Mouse (Mus musculus) G1E (cell line): ENCODE data around the gene Dgkd. TPM values are rescaled to one million over a fixed set of nuclear protein-coding genes. Genes with fewer than 3 reads are reported as not detected.

Source experiments
- ATAC-seq: 2 replicates; pipeline ENCODE4 v1.8.0; 2016; ENCODE audit warnings: mild to moderate bottlenecking; ENCODE audit not compliant: insufficient number of reproducible peaks, poor library complexity, low FRiP score, severe bottlenecking; ENCODE audit errors: extremely low read depth
- DNase-seq: peaks from one replicate; pipeline ENCODE4 v3.0.0; 2012; ENCODE audit warnings: low spot score
- H3K27me3 ChIP-seq: 2 replicates; pipeline ENCODE4 v1.6.1; 2012; ENCODE audit warnings: mild to moderate bottlenecking, low read length, inconsistent platforms; ENCODE audit not compliant: insufficient read depth
- H3K36me3 ChIP-seq: replicated peaks from 2 replicates; pipeline ENCODE3; 2012; ENCODE audit warnings: mild to moderate bottlenecking, inconsistent platforms
- H3K4me1 ChIP-seq: 2 replicates; pipeline ENCODE4 v1.6.1; 2012; ENCODE audit warnings: low read depth, low read length, inconsistent platforms, mixed read lengths; ENCODE audit not compliant: insufficient read depth
- H3K4me3 ChIP-seq: 2 replicates; pipeline ENCODE4 v1.5.1; 2012; ENCODE audit warnings: low read depth, mild to moderate bottlenecking, inconsistent platforms, low read length, moderate library complexity, mixed read lengths
- H3K9me3 ChIP-seq: replicated peaks from 2 replicates; pipeline ENCODE4 v1.6.1; 2012; ENCODE audit warnings: inconsistent platforms
- CTCF ChIP-seq: IDR thresholded peaks from 2 replicates; pipeline ENCODE4 v1.5.1; 2012; ENCODE audit warnings: low read depth, low read length, inconsistent platforms, mixed read lengths
- GATA1 ChIP-seq: IDR thresholded peaks from 2 replicates; pipeline ENCODE4 v1.6.1; 2012; ENCODE audit warnings: borderline replicate concordance, low read length, inconsistent platforms, mixed read lengths
- GATA2 ChIP-seq: IDR thresholded peaks from 2 replicates; pipeline ENCODE4 v1.6.1; 2012; ENCODE audit warnings: low read depth, low read length, inconsistent platforms, borderline replicate concordance
- POLR2AphosphoS5 ChIP-seq: IDR thresholded peaks from 2 replicates; pipeline ENCODE4 v1.6.1; 2012; ENCODE audit warnings: low read depth, low read length, inconsistent platforms; ENCODE audit not compliant: insufficient replicate concordance
- TAL1 ChIP-seq: conservative IDR thresholded peaks from 2 replicates; pipeline ENCODE4 v1.6.1; 2012; ENCODE audit warnings: low read depth, low read length, inconsistent platforms, mixed read lengths
- polyA plus RNA-seq: library from polyadenylated mRNA; stranded (reverse); fragments of >175 nt; gene quantifications from 2 replicates; pipeline ENCODE4 v1.2.3, GENCODE M21; 2012
- total RNA-seq, 2 experiments: library from RNA; stranded (forward) in 1 of 2; stranded (reverse) in 1 of 2; fragments of 200-1000 nt in 1 of 2; fragments of >200 nt in 1 of 2; fragmentation: Nextera tagmentation in 1 of 2; gene quantifications; 2 replicates each; pipeline ENCODE4 v1.2.3; 2014 to 2017

Dgkd gene
- total and polyA plus RNA-seq, 3 experiments: 20.2 to 61.5 (median 57.3) TPM

GRCm38 (mm10) chr1:87864889-87865288 is 11.8 kb downstream of the Dgkd start:
- Histone ChIP-seq H3K4me1 (peaks cover 26% of the 10 kb centered on the region), H3K9me3 (no peaks in the 10 kb centered on the region), H3K4me3 (no peak overlapping the region), H3K27me3 (no peaks in the 10 kb centered on the region), H3K36me3 (peaks cover 27% of the 10 kb centered on the region)
- no peak for ATAC-seq
- no peak for DNase-seq
- TF ChIP-seq GATA2 (no peak), TAL1 (no peak), POLR2AphosphoS5 (no peak), CTCF (no peak), GATA1 (no peak)

- Histone ChIP-seq H3K9me3 (no peaks in the 10 kb centered on the region), H3K4me3 (no peak overlapping the region), H3K27me3 (no peaks in the 10 kb centered on the region), H3K36me3 (peaks cover 30% of the 10 kb centered on the region), H3K4me1 (peaks cover 29% of the 10 kb centered on the region)
- ATAC-seq (no peak), DNase-seq (no peak)
- no peak for TF ChIP-seq GATA1
- no peak for TF ChIP-seq GATA2
- no peak for TF ChIP-seq POLR2AphosphoS5
Measured at GRCm38 (mm10) chr1:87866672-87867071, 13.6 kb downstream of the Dgkd start.

DNA sequence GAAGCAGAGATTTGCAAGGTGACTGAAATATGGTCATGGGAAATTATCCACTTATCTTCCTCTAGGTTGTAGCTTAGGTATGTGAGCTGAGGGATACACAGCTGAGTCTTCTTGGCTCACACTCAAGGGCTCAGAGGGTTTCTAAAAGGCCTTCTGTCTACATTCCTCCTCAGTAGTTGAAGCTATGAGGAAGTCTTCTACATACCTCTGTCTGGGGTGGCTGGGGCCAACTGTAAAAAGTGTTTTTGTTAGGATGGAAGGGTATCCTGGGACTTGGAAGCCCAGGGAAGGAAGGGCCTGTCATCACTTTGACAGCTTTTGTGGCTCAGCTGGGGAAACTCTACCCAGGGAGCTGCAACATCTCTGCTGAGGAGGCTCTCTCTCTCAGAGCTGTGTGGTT is 18.5 kb downstream of the Dgkd start:
- H3K9me3 ChIP-seq: no peaks in the 10 kb centered on the region
- TF ChIP-seq TAL1: no peak
- no peak for TF ChIP-seq CTCF
- TF ChIP-seq POLR2AphosphoS5: no peak
- no peak for TF ChIP-seq GATA2
- TF ChIP-seq GATA1: no peak
- no peak for ATAC-seq
- H3K27me3 ChIP-seq: no peaks in the 10 kb centered on the region
- H3K4me3 ChIP-seq: no peak overlapping the region
- H3K36me3 ChIP-seq: peaks cover 28% of the 10 kb centered on the region
- no peak for DNase-seq
- peaks cover 27% of the 10 kb centered on the region for H3K4me1 ChIP-seq

GRCm38 (mm10) chr1:87873081-87873480 is 20.0 kb downstream of the Dgkd start:
- ATAC-seq (no peak), DNase-seq (no peak)
- Histone ChIP-seq H3K36me3 (peaks cover 34% of the 10 kb centered on the region), H3K27me3 (no peaks in the 10 kb centered on the region), H3K4me1 (peaks cover 40% of the 10 kb centered on the region), H3K9me3 (no peaks in the 10 kb centered on the region), H3K4me3 (no peak overlapping the region)
- TF ChIP-seq GATA2 (no peak), CTCF (no peak)

DNA sequence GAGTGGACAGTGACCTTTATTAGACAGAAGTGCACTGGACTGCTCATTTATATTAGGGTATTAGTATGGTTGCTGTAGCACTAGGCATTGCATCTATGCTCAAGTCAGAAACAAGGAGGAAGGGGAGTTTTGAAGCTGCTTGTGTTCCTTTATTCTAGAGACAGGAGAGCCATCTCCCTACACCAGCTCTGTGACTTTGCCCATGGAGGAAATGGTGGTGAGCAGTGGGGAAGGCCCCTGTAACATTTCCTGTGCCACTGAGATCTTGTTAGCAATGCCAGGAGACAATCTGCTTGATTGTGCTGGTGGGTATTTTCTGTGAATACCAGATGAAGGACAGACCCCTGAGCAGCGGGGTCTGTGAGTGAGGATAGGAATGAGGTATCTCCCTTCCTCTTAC is 23.0 kb downstream of the Dgkd start:
- Histone ChIP-seq H3K27me3 (no peaks in the 10 kb centered on the region), H3K9me3 (no peaks in the 10 kb centered on the region), H3K4me1 (peaks cover 53% of the 10 kb centered on the region), H3K36me3 (peaks cover 47% of the 10 kb centered on the region), H3K4me3 (no peak overlapping the region)
- DNase-seq (no peak), ATAC-seq (no peak)
- TF ChIP-seq CTCF (no peak), POLR2AphosphoS5 (no peak), GATA2 (no peak), GATA1 (no peak), TAL1 (no peak)

GRCm38 (mm10) chr1:87877552-87878283 is 24.6 kb downstream of the Dgkd start:
- no peak overlapping the region for H3K4me3 ChIP-seq
- TF ChIP-seq CTCF (no peak), TAL1 (no peak), GATA2 (no peak), POLR2AphosphoS5 (no peak), GATA1 (no peak)
- no peaks in the 10 kb centered on the region for H3K27me3 ChIP-seq
- H3K9me3 ChIP-seq: no peaks in the 10 kb centered on the region
- H3K4me1 ChIP-seq: peaks cover 49% of the 10 kb centered on the region
- H3K36me3 ChIP-seq: peaks cover 50% of the 10 kb centered on the region
- ATAC-seq: peak; percentile 24; the same call in 1 of the 2 replicates
- DNase-seq: no peak

GRCm38 (mm10) chr1:87879034-87879433 is 25.9 kb downstream of the Dgkd start:
- H3K4me1 ChIP-seq: peaks cover 40% of the 10 kb centered on the region
- no peak for DNase-seq
- peaks cover 62% of the 10 kb centered on the region for H3K36me3 ChIP-seq
- H3K27me3 ChIP-seq: no peaks in the 10 kb centered on the region
- TF ChIP-seq GATA1: no peak
- no peak for ATAC-seq
- H3K4me3 ChIP-seq: no peak overlapping the region
- no peaks in the 10 kb centered on the region for H3K9me3 ChIP-seq
